Mouse (Mus musculus) layer of hippocampus, adult 9-10 months (tissue): ENCODE measurements around the gene Olfr1278.
"Not testable (repeated sequence)": the region's sequence is repeated elsewhere in the genome, so short reads cannot be mapped to it uniquely, and the experiment has no call there.

Experiments
- DNase-seq: peaks from one replicate; pipeline ENCODE4 v3.0.0; 2022; ENCODE audit warnings: low spot score

The Olfr1278 gene

GRCm38 (mm10) chr2:111289836-111290235, at the start of gene Olfr1278:
Gene Olfr1278 (plus strand): TSS chr2:111290136.
- no peak for DNase-seq

- DNase-seq: no peak
These were observed 35.7 kb upstream of the Olfr1278 start, which contains the start of gene Olfr1276 for GRCm38 (mm10) chr2:111254216-111254615. Gene Olfr1276 (plus strand): TSS chr2:111254516.

- no peak for DNase-seq
These were observed 15.9 kb upstream of the Olfr1278 start, which contains the start of gene Olfr1277 for GRCm38 (mm10) chr2:111274006-111274405. Gene Olfr1277 (minus strand): TSS chr2:111274106.

GRCm38 (mm10) chr2:111298541-111298940, 8.6 kb downstream of the Olfr1278 start:
- no peak for DNase-seq

- no peak for DNase-seq
These were observed 10.4 kb downstream of the Olfr1278 start, which contains the start of gene Olfr1279 for GRCm38 (mm10) chr2:111300374-111300773. Gene Olfr1279 (plus strand): TSS chr2:111300635.

GRCm38 (mm10) chr2:111313717-111314116, 23.8 kb downstream of the Olfr1278 start, which contains the start of gene Olfr1280:
Gene Olfr1280 (plus strand): TSS chr2:111314017.
- DNase-seq: no peak

- no peak for DNase-seq
These were observed 36.3 kb downstream of the Olfr1278 start, which contains the start of gene Olfr1281 for GRCm38 (mm10) chr2:111326220-111326619. Gene Olfr1281 (plus strand): TSS chr2:111326520.

GRCm38 (mm10) chr2:111333721-111334120, 43.8 kb downstream of the Olfr1278 start:
- DNase-seq: not testable (repeated sequence)

- no peak for DNase-seq
These were observed 46.0 kb downstream of the Olfr1278 start, which contains the start of gene Olfr1282 for GRCm38 (mm10) chr2:111335976-111336375. Gene Olfr1282 (minus strand): TSS chr2:111336076.
